Mouse (Mus musculus): Measurements from ENCODE around the gene Agpat4. TPM values are rescaled to one million over a fixed set of nuclear protein-coding genes. Genes with fewer than 3 reads are reported as not detected.

The Agpat4 gene
- polyA plus RNA-seq, 1 experiment: 56.1 TPM

DNA sequence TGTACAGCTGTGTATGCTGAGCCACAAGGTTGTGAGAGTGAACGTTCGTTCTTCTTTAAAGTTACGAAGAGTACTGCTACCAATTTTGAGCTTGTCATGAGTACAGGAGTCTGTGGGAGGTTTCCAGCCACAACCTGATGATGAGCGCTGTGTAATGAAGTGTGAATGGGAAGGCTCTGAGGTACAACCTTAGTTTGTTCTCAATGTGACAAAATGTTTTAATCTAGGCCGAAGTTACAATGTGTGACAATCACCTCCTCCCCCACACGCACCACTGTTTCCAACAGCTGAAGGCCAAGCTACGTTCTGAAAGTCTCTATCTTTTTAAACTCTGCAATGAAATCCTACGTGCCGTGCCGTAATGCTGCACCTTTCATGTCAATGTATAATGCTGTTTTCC lies 16.2 kb upstream of the Agpat4 start:
- Histone ChIP-seq H3K4me1 (ENCODE audit: control insufficient read depth, insufficient read depth, low read length) (no peaks in the 10 kb centered on the region), H3K4me3 (ENCODE audit: insufficient read depth, low read length) (no peak overlapping the region), H3K27ac (ENCODE audit: insufficient read depth, low read length) (no peak overlapping the region)
- no peak for TF ChIP-seq CTCF (IDR thresholded peaks at IDR 0.05; ENCODE audit: extremely low read depth, insufficient read depth, low read length)
- TF ChIP-seq POLR2A (IDR thresholded peaks at IDR 0.05; ENCODE audit: extremely low read depth, insufficient read depth, low read length): no peak

DNA sequence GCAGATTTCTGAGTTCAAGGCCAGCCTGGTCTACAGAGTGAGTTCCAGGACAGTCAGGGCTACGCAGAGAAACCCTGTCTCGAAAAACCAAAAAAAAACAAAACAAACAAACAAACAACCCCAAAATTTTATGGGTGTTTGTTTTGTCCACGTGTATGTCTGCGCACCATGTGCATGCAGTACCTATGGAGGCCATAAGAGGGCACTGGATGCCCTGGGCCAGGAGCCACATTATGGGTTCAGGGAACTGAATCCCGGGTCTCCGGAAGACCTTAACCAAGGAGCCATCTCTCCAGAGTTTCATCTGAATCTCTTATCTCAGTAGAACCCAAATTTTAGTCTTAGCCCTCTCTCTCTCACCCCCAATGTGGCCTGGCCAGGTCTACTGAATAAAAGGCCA lies 14.7 kb upstream of the Agpat4 start:
- 0 out of 2 replicates have a peak, but pooled peaks have one; percentile 9 for TF ChIP-seq CTCF (IDR thresholded peaks at IDR 0.05; ENCODE audit: extremely low read depth, insufficient read depth, low read length)
- TF ChIP-seq POLR2A (IDR thresholded peaks at IDR 0.05; ENCODE audit: extremely low read depth, insufficient read depth, low read length): no peak
- Histone ChIP-seq H3K4me3 (ENCODE audit: insufficient read depth, low read length) (no peak overlapping the region), H3K27ac (ENCODE audit: insufficient read depth, low read length) (no peak overlapping the region), H3K4me1 (ENCODE audit: control insufficient read depth, insufficient read depth, low read length) (no peaks in the 10 kb centered on the region)

DNA sequence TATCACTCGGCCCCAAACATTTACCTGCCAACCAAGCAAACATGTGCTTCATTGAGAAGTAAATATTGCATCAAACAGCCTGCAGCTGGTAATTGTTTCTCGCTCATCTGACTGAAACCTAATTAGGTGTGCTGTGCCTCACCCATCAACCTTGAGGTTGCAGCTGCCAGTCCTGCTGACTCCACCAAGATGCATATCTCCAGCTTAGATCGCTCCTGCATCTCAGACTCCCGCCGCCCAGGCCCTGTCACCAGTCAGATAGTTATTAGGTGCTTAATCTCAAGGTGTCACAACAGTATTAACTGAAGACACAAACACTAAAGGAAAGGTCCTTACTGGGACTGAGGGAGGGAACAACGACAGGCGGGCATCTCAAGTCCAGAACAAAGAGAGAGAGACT lies 14.3 kb upstream of the Agpat4 start:
- no peak for TF ChIP-seq CTCF (IDR thresholded peaks at IDR 0.05; ENCODE audit: extremely low read depth, insufficient read depth, low read length)
- no peak for TF ChIP-seq POLR2A (IDR thresholded peaks at IDR 0.05; ENCODE audit: extremely low read depth, insufficient read depth, low read length)
- Histone ChIP-seq H3K4me1 (ENCODE audit: control insufficient read depth, insufficient read depth, low read length) (no peaks in the 10 kb centered on the region), H3K4me3 (ENCODE audit: insufficient read depth, low read length) (no peak overlapping the region), H3K27ac (ENCODE audit: insufficient read depth, low read length) (no peak overlapping the region)

DNA sequence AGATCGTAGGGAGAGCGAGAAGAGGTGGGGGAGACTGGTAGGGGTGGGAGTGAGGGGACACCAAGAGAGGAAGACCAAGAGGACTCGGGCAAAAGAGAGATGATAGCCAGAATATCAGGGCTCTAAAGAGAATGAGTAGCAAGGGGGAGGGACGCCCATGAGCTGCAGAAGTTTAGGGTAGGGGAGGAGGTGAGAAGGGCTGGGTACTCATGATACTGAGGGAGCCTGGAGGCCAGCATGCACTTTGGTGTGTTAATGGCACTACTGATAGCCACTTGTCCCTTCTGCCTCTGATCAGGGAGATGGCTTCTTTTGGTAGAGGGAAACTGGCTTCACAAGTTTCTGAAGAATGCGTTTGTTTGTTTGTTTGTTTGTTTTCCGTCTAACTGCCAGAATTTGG lies 13.8 kb upstream of the Agpat4 start:
- H3K27ac ChIP-seq (ENCODE audit: insufficient read depth, low read length): no peak overlapping the region
- no peak for TF ChIP-seq CTCF (IDR thresholded peaks at IDR 0.05; ENCODE audit: extremely low read depth, insufficient read depth, low read length)
- no peak for TF ChIP-seq POLR2A (IDR thresholded peaks at IDR 0.05; ENCODE audit: extremely low read depth, insufficient read depth, low read length)
- H3K4me1 ChIP-seq (ENCODE audit: control insufficient read depth, insufficient read depth, low read length): no peaks in the 10 kb centered on the region
- H3K4me3 ChIP-seq (ENCODE audit: insufficient read depth, low read length): no peak overlapping the region

DNA sequence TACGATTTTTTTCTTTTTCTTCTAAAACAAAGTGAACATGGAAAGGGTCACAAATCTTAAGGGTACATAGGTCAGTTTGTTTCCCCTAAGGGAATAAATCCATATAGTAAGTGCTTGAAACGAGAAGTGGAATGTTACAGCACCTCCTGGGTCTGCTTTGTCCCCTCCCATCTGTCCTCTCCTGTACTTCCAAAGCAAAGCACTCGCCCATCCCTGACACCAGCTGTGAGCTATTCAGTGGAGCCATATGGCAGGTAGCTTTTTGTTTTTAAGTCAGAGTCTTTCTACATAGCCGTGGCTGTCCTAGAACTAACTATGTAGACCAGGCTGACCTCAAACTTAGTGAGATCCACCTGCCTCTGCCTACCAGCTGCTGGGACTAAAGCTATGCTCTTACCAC lies 12.2 kb upstream of the Agpat4 start:
- H3K4me1 ChIP-seq (ENCODE audit: control insufficient read depth, insufficient read depth, low read length): no peaks in the 10 kb centered on the region
- TF ChIP-seq CTCF (IDR thresholded peaks at IDR 0.05; ENCODE audit: extremely low read depth, insufficient read depth, low read length) (no peak), POLR2A (IDR thresholded peaks at IDR 0.05; ENCODE audit: extremely low read depth, insufficient read depth, low read length) (no peak)
- H3K27ac ChIP-seq (ENCODE audit: insufficient read depth, low read length): no peak overlapping the region
- H3K4me3 ChIP-seq (ENCODE audit: insufficient read depth, low read length): no peak overlapping the region

DNA sequence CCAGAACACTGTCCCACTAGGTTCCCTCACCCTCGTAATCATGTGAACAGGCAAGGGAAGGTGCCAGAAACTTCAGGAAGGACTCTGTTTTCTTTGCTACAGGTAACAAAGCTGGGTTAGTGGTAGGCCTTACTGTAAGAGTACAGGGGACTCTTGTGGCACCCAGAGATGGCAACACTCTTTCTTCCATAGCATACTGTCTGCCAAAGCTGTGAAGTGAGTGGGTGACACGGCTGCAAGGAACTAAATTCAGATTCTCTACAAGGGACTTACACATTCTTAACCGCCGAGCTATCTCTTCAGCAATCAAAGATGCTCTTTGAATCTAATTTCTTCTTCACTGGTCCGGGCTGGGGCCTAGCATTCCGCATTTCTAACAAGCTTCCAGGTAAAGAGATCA lies 4.9 kb upstream of the Agpat4 start:
- TF ChIP-seq POLR2A (IDR thresholded peaks at IDR 0.05; ENCODE audit: extremely low read depth, insufficient read depth, low read length): no peak
- TF ChIP-seq CTCF (IDR thresholded peaks at IDR 0.05; ENCODE audit: extremely low read depth, insufficient read depth, low read length): no peak
- no peak overlapping the region for H3K27ac ChIP-seq (ENCODE audit: insufficient read depth, low read length)
- H3K4me3 ChIP-seq (ENCODE audit: insufficient read depth, low read length): no peak overlapping the region
- peaks cover 3% of the 10 kb centered on the region; the same call in 1 of the 2 replicates for H3K4me1 ChIP-seq (ENCODE audit: control insufficient read depth, insufficient read depth, low read length)

DNA sequence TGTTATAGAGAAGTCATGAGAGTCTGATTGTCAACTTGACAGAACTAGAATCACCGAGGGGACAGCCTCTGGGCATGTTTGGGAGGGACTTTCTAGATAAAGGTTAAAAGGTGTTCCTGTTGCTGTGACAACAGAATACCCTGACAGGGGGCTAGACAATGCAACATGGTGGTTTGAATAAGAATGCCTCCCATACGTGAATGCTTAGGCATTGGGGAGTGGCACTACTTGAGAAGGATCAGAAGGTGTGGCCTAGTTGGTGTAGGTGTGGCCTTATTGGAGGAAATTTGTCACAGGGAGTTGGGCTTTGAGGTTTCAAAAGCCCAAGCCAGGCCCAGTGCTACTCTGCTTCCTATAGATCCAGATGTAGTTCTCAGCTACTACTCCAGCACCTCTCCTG lies 3.4 kb upstream of the Agpat4 start:
- TF ChIP-seq POLR2A (IDR thresholded peaks at IDR 0.05; ENCODE audit: extremely low read depth, insufficient read depth, low read length): no peak
- TF ChIP-seq CTCF (IDR thresholded peaks at IDR 0.05; ENCODE audit: extremely low read depth, insufficient read depth, low read length): no peak
- H3K4me3 ChIP-seq (ENCODE audit: insufficient read depth, low read length): no peak overlapping the region
- H3K27ac ChIP-seq (ENCODE audit: insufficient read depth, low read length): no peak overlapping the region
- H3K4me1 ChIP-seq (ENCODE audit: control insufficient read depth, insufficient read depth, low read length): peaks cover 3% of the 10 kb centered on the region; the same call in 1 of the 2 replicates

DNA sequence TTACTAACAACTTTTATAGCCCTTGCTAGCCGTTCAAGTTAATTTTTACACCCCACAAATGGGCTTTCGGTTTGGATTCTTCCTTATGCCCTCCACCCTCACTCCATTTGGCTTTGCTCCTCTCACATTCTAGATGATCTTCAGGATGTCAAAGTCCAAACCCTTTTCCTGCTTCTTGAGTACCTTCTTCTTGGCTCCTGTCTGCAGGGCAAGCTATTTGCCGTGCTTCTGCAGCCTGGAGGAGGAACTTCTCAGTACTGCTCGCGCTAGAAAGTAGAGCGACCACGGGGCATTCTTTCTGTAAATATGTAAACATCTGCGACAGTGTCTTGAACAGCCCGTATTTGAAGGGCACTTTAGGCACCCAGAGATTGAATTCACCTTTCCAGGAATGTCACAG lies 373 bp upstream of the Agpat4 start:
- peak overlapping the region; percentile 88 for H3K4me3 ChIP-seq (ENCODE audit: insufficient read depth, low read length)
- no peak overlapping the region for H3K27ac ChIP-seq (ENCODE audit: insufficient read depth, low read length)
- peaks cover 6% of the 10 kb centered on the region for H3K4me1 ChIP-seq (ENCODE audit: control insufficient read depth, insufficient read depth, low read length)
- TF ChIP-seq CTCF (IDR thresholded peaks at IDR 0.05; ENCODE audit: extremely low read depth, insufficient read depth, low read length): no peak
- TF ChIP-seq POLR2A (IDR thresholded peaks at IDR 0.05; ENCODE audit: extremely low read depth, insufficient read depth, low read length): no peak

DNA sequence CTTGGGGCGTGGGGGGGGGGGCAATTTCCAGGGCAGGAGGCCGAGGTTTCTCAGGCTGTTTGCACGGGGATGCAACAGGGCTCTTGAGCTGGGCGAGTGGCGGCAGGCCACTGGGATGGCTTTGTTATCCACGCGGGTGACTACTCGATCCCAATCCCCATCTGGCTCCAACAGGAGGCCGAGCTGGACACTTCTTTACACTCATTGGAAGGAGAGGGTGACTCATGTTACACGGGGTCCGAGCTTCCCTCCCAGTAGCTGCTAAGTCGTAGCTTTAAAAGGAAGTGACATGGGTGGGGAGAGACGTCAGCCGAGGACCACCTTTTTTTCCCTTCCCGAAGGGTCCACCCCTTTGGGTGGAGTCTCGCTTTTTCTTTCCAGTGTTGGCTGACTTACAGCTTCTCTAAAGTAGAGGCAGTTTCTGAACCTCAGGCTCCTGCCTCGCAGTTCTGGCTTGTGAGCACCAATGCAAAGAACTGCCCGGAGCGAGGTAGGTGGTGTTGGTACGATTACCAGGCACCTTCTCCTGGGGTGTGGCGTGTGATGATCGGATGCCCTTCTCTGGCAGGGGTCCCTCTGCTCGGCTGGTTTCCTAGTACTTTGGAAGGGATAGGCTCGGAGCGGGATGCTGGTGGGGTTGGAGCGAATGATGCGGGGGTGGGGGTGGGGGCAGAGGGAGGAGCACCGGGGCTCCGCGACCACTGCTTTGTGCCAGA lies 580 bp downstream of the Agpat4 start:
- TF ChIP-seq CTCF (IDR thresholded peaks at IDR 0.05; ENCODE audit: extremely low read depth, insufficient read depth, low read length): no peak
- TF ChIP-seq POLR2A (IDR thresholded peaks at IDR 0.05; ENCODE audit: extremely low read depth, insufficient read depth, low read length): peak; percentile 86
- peak overlapping the region; percentile 88 for H3K4me3 ChIP-seq (ENCODE audit: insufficient read depth, low read length)
- 0 out of 2 replicates have a peak overlapping the region, but pooled peaks have one; percentile 4 for H3K27ac ChIP-seq (ENCODE audit: insufficient read depth, low read length)
- H3K4me1 ChIP-seq (ENCODE audit: control insufficient read depth, insufficient read depth, low read length): peaks cover 7% of the 10 kb centered on the region

DNA sequence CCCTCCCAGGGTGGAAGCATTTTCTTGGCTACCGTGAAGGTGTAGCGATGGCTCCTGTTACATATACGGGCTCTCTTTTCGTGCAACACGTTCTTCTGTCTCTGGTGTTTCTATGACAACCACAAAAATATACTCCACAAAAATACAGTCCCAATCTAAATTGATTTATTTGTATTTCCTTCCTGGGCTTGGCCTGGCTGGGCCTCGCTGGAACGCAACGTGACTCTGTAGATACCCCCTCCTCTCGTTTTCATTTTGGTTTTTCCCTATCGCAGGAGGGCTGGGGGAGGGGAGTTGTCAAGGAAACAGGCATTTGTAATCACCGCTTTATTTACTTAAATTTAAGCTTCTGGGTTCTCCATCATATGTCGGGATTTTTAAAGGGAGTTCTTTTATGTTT lies 1.2 kb downstream of the Agpat4 start:
- TF ChIP-seq POLR2A (IDR thresholded peaks at IDR 0.05; ENCODE audit: extremely low read depth, insufficient read depth, low read length): no peak
- no peak for TF ChIP-seq CTCF (IDR thresholded peaks at IDR 0.05; ENCODE audit: extremely low read depth, insufficient read depth, low read length)

More for the DNA sequence above, 1.2 kb downstream of the Agpat4 start:
- peak overlapping the region; percentile 88 for H3K4me3 ChIP-seq (ENCODE audit: insufficient read depth, low read length)
- H3K27ac ChIP-seq (ENCODE audit: insufficient read depth, low read length): 0 out of 2 replicates have a peak overlapping the region, but pooled peaks have one; percentile 24
- H3K4me1 ChIP-seq (ENCODE audit: control insufficient read depth, insufficient read depth, low read length): peaks cover 7% of the 10 kb centered on the region
